Mouse (Mus musculus) spleen, adult 18-20 months (tissue): ENCODE data around the gene Rhobtb3.
"Not testable (repeated sequence)": the region's sequence is repeated elsewhere in the genome, so short reads cannot be mapped to it uniquely, and the experiment has no call there.

Experiments
- DNase-seq, 2 experiments: peaks; one replicate each; pipeline ENCODE4 v3.0.0; 2022; ENCODE audit warnings: mixed read lengths in 2 of 2

Gene Rhobtb3

GRCm38 (mm10) chr13:75943189-75944043 lies at the start of gene Rhobtb3:
Rhobtb3 (minus strand) TSS chr13:75943925.
- peak; percentile 7 to 28 for DNase-seq

- no peak for DNase-seq
Observed at GRCm38 (mm10) chr13:75992169-75993028, 48.7 kb upstream of the Rhobtb3 start.

DNA sequence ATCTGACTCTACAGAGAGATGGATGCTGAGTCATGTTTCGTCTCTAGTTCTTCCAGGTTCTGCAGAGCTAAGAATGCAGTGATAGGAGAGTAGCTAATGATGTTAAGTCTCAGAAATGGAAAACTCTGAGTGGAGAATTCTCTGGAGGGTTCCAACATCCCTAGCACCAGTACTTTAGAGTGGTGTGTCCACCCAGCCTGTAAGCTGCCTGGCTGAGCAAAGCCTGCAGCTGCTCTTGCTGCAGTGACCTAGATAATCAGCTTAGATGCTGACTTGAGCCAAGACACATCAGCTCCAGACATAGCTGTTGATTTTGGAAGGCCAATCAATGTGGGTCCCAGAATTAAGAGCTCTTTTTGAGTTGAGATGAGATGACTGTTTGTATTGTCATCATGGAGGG lies 44.4 kb upstream of the Rhobtb3 start:
- no peak for DNase-seq

GRCm38 (mm10) chr13:75981901-75982300 lies 38.2 kb upstream of the Rhobtb3 start:
- DNase-seq, result peak in 1 of 2 experiments; percentile 21

DNA sequence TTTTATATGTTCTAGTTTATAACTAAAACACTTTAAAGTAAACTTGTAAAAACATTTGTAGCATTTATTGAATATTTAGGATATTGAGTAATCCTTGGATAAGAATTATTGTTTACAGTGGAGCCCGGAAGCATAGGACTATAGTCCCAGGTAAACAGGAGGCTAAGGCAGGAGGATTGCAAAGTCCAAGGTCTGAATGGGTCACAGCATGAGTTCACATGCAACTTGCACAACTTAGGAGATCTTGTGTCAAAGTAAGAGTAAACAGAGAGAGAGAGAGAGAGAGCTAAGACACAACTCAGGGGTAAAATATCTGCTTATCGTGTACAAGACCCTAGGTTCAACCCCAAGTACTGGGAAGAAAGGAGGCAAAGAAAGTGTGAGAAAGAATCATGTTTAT lies 32.9 kb upstream of the Rhobtb3 start:
- DNase-seq, result no peak

- DNase-seq, result no peak
Observed at GRCm38 (mm10) chr13:75976218-75976617, 32.5 kb upstream of the Rhobtb3 start.

- no peak for DNase-seq
Observed at GRCm38 (mm10) chr13:75975629-75976028, 31.9 kb upstream of the Rhobtb3 start.

DNA sequence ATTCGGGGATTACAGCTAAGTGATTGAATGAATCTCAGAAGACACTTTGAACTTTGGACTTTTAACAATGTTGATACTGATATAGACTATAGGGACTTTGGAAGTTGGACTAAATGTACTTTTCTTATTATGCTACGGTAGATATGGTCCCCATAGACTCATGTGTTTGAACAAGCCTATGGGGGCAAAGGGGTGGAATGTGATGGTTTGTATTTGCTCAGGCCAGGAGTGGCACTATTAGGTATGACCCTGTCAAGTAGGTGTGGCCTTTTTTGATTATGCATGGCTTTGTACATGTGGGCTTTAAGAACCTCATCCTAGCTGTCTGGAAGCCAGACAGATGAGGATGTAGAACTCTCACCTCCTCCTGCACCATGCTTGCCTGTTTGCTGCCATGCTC lies 30.8 kb upstream of the Rhobtb3 start:
- no peak for DNase-seq

DNA sequence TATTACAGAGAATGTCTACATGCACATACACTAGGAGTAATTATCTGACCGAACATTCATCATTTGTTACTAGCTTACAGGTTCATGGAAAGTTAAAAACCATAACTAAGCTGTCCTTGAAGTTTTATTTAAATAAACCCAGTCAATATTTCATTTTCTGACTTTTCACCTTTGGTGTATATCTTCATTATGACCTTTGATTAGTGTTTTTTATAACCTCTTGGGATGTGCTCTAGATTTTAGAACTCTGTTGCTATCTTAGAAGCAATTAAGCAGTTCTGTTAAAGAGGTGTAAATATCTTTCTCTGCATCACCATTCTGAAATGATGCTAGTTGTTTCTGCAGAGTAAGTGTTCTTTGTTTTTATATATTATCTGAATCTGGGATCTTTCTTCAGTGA lies 23.1 kb upstream of the Rhobtb3 start, which contains the start of gene Spata9:
TSS of gene Spata9 (plus strand) at position 301 of the 400 bp plus-strand sequence.
- DNase-seq, result no peak

DNA sequence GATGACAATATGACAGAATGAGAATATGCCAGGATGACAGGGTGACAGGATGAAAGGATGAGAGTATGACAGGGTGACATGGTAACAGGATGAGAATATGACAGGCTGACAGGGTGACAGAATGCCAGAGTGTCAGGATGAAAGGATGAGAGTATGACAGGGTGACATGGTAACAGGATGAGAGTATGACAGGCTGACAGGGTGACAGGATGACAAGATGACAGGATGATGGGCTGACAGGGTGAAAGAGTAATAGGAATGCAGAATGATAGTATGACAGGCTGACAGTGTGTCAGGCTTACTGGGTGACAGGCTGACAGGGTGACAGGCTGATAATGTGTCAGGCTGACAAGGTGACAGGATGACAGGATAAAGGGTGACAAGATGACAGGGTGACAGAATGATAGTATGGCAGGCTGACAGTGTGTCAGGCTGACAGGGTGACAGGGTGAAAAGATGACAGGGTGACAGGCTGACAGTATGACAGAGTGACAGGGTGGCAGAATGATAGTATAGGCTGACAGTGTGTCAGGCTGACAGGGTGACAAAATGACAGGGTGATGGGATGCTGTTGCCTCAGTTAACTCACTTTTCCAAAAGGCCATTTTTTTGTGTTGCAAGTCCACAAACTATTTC lies 11.8 kb upstream of the Rhobtb3 start:
- DNase-seq, result no peak

- DNase-seq, result no peak
Observed at GRCm38 (mm10) chr13:75950295-75950694, 6.6 kb upstream of the Rhobtb3 start.

GRCm38 (mm10) chr13:75944044-75944820 lies 507 bp upstream of the Rhobtb3 start:
- no peak for DNase-seq

GRCm38 (mm10) chr13:75942731-75943130 lies 994 bp downstream of the Rhobtb3 start:
- DNase-seq, result no peak

DNA sequence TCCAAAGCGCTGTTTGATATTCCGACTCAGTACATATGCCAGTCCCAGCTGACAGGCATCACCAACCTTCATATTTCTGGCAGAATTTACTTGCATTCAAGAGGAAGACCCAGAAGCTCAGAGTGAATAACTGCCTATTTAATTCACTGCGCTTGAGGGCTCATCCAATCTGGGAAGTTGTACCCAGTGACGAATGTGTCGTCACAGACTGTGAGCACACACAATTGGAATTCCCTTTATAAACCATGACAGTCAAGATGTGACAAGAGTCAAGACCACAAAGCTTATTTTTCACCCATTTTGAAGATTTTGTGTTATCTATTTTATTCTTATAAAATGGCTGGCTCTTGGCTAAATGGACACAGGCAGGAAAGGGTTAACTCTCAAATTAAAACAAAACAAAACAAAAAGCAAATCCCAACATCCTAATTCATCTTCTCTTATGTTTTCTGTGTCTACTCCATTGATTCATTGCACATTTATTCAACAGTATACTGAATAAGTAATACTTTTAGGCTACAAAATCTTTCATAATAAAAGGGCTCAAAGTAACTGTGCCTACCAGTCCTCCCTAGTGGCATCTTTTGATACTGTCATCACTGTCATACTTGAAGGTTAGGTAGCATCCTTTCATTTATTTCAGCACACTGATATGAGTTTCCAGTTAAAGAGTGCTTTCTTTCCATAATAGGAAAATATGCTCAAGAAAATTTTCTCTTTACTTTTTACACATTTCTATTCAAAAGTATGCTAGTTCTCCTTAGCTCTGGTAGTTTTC lies 2.0 kb downstream of the Rhobtb3 start:
- no peak for DNase-seq

- DNase-seq, result no peak
Observed at GRCm38 (mm10) chr13:75940791-75941517, 2.8 kb downstream of the Rhobtb3 start.

DNA sequence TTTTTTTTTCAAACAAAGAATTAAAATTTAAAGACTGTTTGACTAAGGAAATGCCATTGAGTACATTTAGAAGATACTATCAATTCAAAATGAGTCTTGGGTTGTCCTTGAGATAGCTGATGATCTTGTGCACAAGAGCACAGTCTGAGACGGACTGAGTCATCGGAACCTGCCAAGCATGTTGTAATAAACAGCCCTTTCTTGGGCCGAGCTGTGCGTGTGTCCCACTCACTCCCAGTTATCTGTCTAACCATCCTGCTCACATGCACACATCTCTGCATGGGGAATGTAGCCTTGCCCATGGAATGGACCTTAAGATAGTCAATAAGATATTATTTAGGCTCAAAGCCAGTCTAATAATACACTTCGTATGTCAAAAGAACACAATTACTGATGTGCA lies 4.9 kb downstream of the Rhobtb3 start:
- DNase-seq, result no peak

- no peak for DNase-seq
Observed at GRCm38 (mm10) chr13:75933287-75933686, 10.4 kb downstream of the Rhobtb3 start.

GRCm38 (mm10) chr13:75931073-75931472 lies 12.7 kb downstream of the Rhobtb3 start:
- no peak for DNase-seq

DNA sequence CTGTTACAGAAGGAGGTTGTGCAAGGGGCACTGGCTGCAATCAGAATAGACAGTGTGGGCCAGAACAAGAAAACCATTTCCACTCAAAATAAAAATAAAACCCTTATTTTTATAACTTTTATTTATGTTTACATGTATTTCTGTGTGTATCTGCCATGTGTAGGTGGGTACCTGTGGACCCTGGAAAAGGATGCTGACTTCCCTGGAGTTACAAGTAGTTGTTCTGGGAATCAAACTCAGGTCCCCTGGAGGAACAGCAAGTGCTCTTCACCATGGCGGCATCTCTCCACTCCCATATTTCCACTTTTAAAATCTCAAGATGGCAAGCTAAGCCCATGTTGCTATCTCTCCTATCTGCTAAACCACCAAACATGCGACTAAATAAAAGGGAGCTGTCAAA lies 13.1 kb downstream of the Rhobtb3 start:
- DNase-seq, result no peak

DNA sequence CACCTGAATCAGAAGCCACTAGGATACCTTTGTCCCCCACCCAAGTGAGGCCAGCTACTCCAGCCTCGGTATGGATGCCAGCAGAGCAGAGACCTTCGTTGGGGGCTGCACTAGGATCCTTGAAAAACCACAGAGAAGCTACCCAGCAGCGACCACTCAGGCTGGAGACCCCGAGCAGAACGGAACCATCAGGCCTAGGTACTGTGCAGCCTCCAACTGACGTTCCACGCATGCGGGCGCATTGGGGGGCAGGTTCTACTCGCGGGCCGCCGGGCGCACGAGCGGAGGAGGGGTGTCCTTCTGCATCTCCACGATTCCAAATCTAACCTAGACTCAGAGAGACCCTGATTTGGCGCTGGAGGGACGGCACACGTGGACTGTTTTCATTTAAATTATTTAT lies 13.7 kb downstream of the Rhobtb3 start:
- no peak for DNase-seq

GRCm38 (mm10) chr13:75929071-75929470 lies 14.7 kb downstream of the Rhobtb3 start:
- not testable (repeated sequence) for DNase-seq
